Mouse (Mus musculus) midbrain, embryonic 11.5 days (tissue): ENCODE data around the gene BC107364. TPM values are rescaled to one million over a fixed set of nuclear protein-coding genes. Genes with fewer than 3 reads are reported as not detected.
"Not testable (repeated sequence)": the region's sequence is repeated elsewhere in the genome, so short reads cannot be mapped to it uniquely, and the experiment has no call there.

Source experiments
- ATAC-seq: fragments of 200-750 bp; cut with Nextera tagmentation; 2 replicates; pipeline ENCODE4 v1.8.0; 2017; ENCODE audit warnings: moderate TSS enrichment, moderate library complexity; ENCODE audit not compliant: low FRiP score
- DNase-seq: peaks from one replicate; pipeline ENCODE4 v3.0.0; 2015; ENCODE audit warnings: low spot score; ENCODE audit errors: missing footprints
- H3K27ac ChIP-seq: fragments of 300-500 bp; sonication (generic); 2 replicates; pipeline ENCODE4 v1.5.1; 2014; ENCODE audit warnings: low read depth, low read length
- H3K27me3 ChIP-seq: fragments of 300-500 bp; sonication (generic); 2 replicates; pipeline ENCODE4 v1.6.1; 2014; ENCODE audit warnings: mild to moderate bottlenecking, low read length, moderate library complexity, mixed read lengths; ENCODE audit not compliant: control insufficient read depth, insufficient read depth
- H3K36me3 ChIP-seq: fragments of 300-500 bp; sonication (generic); 2 replicates; pipeline ENCODE4 v1.6.1; 2014; ENCODE audit warnings: mild to moderate bottlenecking, low read length, moderate library complexity, mixed read lengths; ENCODE audit not compliant: control insufficient read depth, insufficient read depth
- H3K4me1 ChIP-seq: fragments of 300-500 bp; sonication (generic); 2 replicates; pipeline ENCODE4 v1.6.1; 2014; ENCODE audit warnings: low read length; ENCODE audit not compliant: control insufficient read depth, insufficient read depth
- H3K4me2 ChIP-seq: fragments of 300-500 bp; sonication (generic); 2 replicates; pipeline ENCODE4 v1.6.1; 2014; ENCODE audit warnings: mild to moderate bottlenecking, moderate library complexity
- H3K4me3 ChIP-seq: fragments of 300-500 bp; sonication (generic); 2 replicates; pipeline ENCODE4 v1.5.1; 2014; ENCODE audit warnings: low read depth, low read length
- H3K9ac ChIP-seq: fragments of 300-500 bp; sonication (generic); 2 replicates; pipeline ENCODE4 v1.6.1; 2014; ENCODE audit warnings: low read length
- H3K9me3 ChIP-seq: fragments of 300-500 bp; sonication (generic); 2 replicates; pipeline ENCODE4 v1.6.1; 2016; ENCODE audit warnings: low read length; ENCODE audit not compliant: control insufficient read depth
- WGBS: fragments of 180-500 bp; shearing (Covaris S2); extraction: QIAGEN DNeasy Blood & Tissue Kit; methylation state at CpG from one replicate; pipeline ENCODE4 v1.1.7; 2014; 5-methylcytosine and 5-hydroxymethylcytosine counted together
- polyA plus RNA-seq: library from polyadenylated mRNA; unstranded; fragments of >200 nt; fragmentation: Nextera tagmentation; extraction: Ambion mirVana; gene quantifications from 2 replicates; pipeline ENCODE4 v1.2.1, GENCODE M21; 2014

BC107364 gene
- polyA plus RNA-seq, 1 experiment from 2014 or later, result not detected

GRCm38 (mm10) chr3:96414951-96415327, 37.2 kb downstream of the BC107364 start:
- Histone ChIP-seq H3K27me3 (peaks cover 2% of the 10 kb centered on the region; the same call in 1 of the 2 replicates), H3K9me3 (no peaks in the 10 kb centered on the region), H3K9ac (no peak overlapping the region; the same call in 1 of the 2 replicates), H3K4me3 (no peak overlapping the region), H3K36me3 (no peaks in the 10 kb centered on the region), H3K4me1 (peaks cover 5% of the 10 kb centered on the region; the same call in 1 of the 2 replicates), H3K27ac (no peak overlapping the region), H3K4me2 (peak overlapping the region; percentile 79)
- DNase-seq (no peak), ATAC-seq (no peak; the same call in 1 of the 2 replicates)
- WGBS, result 35% methylated on average over 7 of the region's 7 CpGs

DNA sequence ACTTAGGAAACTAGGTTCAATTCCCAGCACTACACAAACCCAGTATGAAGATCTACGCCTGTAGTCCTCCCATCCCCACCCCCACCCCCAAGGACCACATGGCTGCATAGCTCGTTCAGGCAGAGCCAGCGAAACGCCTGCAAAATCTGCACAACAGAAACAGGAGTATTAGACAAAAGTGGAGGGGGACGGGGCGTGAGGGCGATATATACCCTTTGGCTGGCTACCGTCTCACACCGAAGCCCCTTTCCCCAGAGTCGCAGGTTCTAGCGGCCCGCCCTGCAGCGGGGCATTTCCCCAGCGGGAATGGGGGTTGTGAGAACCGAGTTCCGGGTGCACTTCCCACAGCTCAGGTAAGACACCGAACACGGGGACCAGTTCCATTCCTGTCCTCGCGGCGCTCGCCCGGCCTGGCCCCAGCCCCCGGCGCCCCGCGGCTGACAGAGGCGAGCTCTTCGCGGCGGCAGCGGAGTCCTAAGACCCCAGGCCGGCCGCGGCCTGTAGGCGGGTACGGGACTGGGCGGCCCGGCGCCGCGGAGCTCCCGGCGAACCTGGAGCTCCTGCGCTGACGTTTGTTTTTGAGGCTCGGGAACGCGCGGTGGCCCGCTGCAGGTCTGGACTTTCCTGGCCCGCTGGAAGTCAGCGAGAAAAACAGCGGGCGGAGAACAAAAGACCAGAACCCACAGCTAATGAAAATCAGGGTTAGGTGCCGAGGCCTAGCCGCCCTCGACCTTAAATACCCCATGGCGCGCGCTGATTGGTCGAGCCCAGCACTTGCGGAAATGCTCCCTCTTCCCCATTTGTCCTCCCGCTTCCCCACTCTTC, 37.8 kb downstream of the BC107364 start:
- Histone ChIP-seq H3K4me1 (peaks cover 6% of the 10 kb centered on the region), H3K4me2 (peak overlapping the region; percentile 79), H3K27ac (peak overlapping the region; percentile 84), H3K27me3 (peaks cover 8% of the 10 kb centered on the region), H3K4me3 (peak overlapping the region; percentile 64), H3K9me3 (no peaks in the 10 kb centered on the region), H3K36me3 (no peaks in the 10 kb centered on the region), H3K9ac (peak overlapping the region; percentile 96)
- ATAC-seq (peak; percentile 92), DNase-seq (peak; percentile 98)
- under 1% methylated on average over 64 of the region's 64 CpGs for WGBS

DNA sequence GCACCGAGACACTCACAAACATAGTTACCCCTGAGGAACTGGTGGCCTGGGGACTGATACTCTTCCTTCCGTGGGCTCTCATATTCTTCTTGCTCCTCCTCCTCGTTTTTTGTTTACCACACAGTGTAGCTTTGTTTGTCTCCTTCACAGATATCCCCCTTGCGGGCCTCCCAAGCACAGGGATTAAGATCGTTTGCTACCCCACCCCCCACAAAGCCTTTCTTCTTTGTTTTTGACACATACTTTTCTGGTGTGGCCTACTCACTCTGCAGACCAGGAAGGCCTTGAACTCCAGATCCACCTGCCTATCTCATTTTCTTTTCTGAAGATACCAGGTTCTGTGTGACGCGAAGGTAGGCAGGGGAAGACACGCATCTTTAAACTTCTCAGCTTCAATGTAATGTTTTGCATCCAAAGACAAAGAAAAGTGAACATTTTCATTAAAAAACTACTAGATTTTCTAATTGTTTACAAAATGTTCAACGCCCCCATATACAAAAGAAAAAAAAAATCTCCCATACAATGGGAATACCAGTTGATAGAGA, 38.5 kb downstream of the BC107364 start:
- no peak overlapping the region for H3K27ac ChIP-seq
- peak overlapping the region; percentile 64 for H3K4me3 ChIP-seq
- peaks cover 8% of the 10 kb centered on the region for H3K4me1 ChIP-seq
- no peak for ATAC-seq
- WGBS, result 35% methylated on average over 9 of the region's 9 CpGs
- H3K27me3 ChIP-seq, result peaks cover 12% of the 10 kb centered on the region
- DNase-seq, result no peak
- no peaks in the 10 kb centered on the region for H3K36me3 ChIP-seq
- no peaks in the 10 kb centered on the region for H3K9me3 ChIP-seq
- peak overlapping the region; percentile 79 for H3K4me2 ChIP-seq
- H3K9ac ChIP-seq, result peak overlapping the region; percentile 96

- no peak overlapping the region for H3K4me3 ChIP-seq
- ATAC-seq, result no peak
- no peak overlapping the region for H3K27ac ChIP-seq
- no peaks in the 10 kb centered on the region for H3K36me3 ChIP-seq
- peaks cover 16% of the 10 kb centered on the region for H3K27me3 ChIP-seq
- H3K9me3 ChIP-seq, result no peaks in the 10 kb centered on the region
- H3K4me2 ChIP-seq, result no peak overlapping the region
- 77% methylated on average over 3 of the region's 3 CpGs for WGBS
- no peak for DNase-seq
- peaks cover 8% of the 10 kb centered on the region for H3K4me1 ChIP-seq
- no peak overlapping the region for H3K9ac ChIP-seq
These were observed 40.3 kb downstream of the BC107364 start for GRCm38 (mm10) chr3:96411821-96412220.

DNA sequence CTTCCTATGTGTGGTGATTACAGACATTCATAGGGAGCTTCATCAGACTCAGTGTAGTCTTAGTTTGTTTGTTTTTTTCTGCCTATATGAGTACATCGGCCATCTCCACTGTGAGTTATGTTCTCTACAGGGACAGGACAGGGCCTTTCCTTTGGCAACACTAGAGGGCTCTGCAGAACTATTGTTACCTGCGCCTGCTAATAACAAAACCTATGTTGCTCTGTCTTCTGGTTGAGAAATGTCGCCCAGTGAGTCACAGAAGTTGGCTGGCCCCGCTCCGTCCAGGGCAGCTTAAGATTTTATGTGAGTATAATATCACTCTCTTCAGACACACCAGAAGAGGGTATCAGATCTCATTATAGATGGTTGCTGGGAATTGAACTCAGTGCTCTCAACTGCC, 41.1 kb downstream of the BC107364 start:
- DNase-seq, result no peak
- H3K4me2 ChIP-seq, result no peak overlapping the region
- peaks cover 21% of the 10 kb centered on the region for H3K27me3 ChIP-seq
- no peaks in the 10 kb centered on the region for H3K36me3 ChIP-seq
- H3K27ac ChIP-seq, result no peak overlapping the region
- H3K4me1 ChIP-seq, result peaks cover 8% of the 10 kb centered on the region
- H3K9ac ChIP-seq, result no peak overlapping the region
- no peak overlapping the region for H3K4me3 ChIP-seq
- 85% methylated on average over 5 of the region's 5 CpGs for WGBS
- ATAC-seq, result no peak
- no peaks in the 10 kb centered on the region for H3K9me3 ChIP-seq

- no peaks in the 10 kb centered on the region for H3K9me3 ChIP-seq
- H3K27ac ChIP-seq, result no peak overlapping the region
- ATAC-seq (peak; percentile 43; the same call in 1 of the 2 replicates), DNase-seq (peak; percentile 91)
- no peaks in the 10 kb centered on the region for H3K36me3 ChIP-seq
- H3K4me1 ChIP-seq, result peaks cover 8% of the 10 kb centered on the region
- WGBS, result 2% methylated on average over 31 of the region's 31 CpGs
- no peak overlapping the region for H3K4me3 ChIP-seq
- no peak overlapping the region for H3K9ac ChIP-seq
- H3K27me3 ChIP-seq, result peaks cover 28% of the 10 kb centered on the region
- peak overlapping the region; percentile 29 for H3K4me2 ChIP-seq
These were observed 42.3 kb downstream of the BC107364 start for GRCm38 (mm10) chr3:96409701-96410246.

GRCm38 (mm10) chr3:96408111-96408510, 44.0 kb downstream of the BC107364 start:
- H3K36me3 ChIP-seq, H3K4me2 ChIP-seq, H3K9ac ChIP-seq, DNase-seq, H3K27ac ChIP-seq, H3K4me3 ChIP-seq, ATAC-seq, H3K9me3 ChIP-seq, H3K4me1 ChIP-seq: not testable (repeated sequence)
- H3K27me3 ChIP-seq, result peaks cover 45% of the 10 kb centered on the region
- WGBS, result 95% methylated on average over 8 of the region's 10 CpGs

DNA sequence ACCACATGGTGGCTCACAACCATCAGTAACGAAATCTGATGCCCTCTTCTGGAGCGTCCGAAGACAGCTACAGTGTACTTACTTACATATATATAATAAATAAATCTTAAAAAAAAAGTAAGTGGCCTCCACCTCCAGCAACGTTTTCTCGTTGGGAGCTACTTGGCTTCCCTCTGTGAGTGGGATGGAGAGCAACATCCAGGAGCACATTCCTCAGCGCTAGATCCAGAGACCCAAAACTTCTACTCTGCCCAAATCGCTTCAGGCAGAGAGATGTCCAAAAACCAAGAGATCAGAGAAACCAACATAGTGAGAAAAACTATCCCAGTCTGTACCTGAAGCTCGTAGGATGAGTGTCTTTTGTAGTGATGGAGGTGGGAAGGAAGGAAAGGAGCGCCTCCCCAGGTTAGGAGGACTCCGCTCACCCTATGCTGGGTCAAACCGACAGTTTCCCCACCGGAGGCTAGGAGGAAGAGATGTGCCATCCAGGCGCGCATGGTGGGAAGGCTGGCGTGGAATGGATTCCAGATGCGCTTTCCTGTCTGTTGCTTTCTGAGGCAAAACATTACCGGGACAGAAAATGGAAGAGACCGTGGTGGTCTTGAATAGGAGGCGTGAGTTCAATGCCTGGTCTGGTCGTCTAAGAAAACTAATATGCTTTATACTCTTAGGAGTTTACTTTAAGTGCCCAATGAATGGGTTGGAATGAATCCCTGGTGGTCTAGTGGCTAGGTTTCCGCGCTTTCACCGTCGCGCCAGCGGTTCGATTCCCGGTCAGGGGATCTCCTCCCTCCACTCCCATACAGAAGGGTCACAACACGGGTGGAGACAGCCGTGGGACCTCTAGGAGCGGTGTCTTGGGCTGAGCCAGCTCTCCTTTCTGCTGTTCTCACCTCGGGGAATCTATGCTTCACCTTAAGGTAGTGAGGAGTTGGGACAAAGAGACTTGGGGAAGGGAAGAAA, 46.3 kb downstream of the BC107364 start:
- H3K27me3 ChIP-seq, result peaks cover 65% of the 10 kb centered on the region
- H3K27ac ChIP-seq, result no peak overlapping the region
- H3K36me3 ChIP-seq, result no peaks in the 10 kb centered on the region
- peaks cover 9% of the 10 kb centered on the region for H3K4me1 ChIP-seq
- H3K9me3 ChIP-seq, result no peaks in the 10 kb centered on the region
- 61% methylated on average over 32 of the region's 32 CpGs for WGBS
- no peak overlapping the region for H3K9ac ChIP-seq
- H3K4me2 ChIP-seq, result no peak overlapping the region
- no peak overlapping the region for H3K4me3 ChIP-seq
- DNase-seq (peak; percentile 80), ATAC-seq (no peak)
